Mouse (Mus musculus) T-cell, adult 66 days (primary cell): Measurements from ENCODE around the gene Best1. TPM values are rescaled to one million over a fixed set of nuclear protein-coding genes. Genes with fewer than 3 reads are reported as not detected.

Experiments used
- total RNA-seq, 2 experiments: library from RNA; stranded (reverse); gene quantifications; 3 replicates in 1 of 2; 4 replicates in 1 of 2; pipeline ENCODE4 v1.2.4; 2023

Best1 gene
- not detected for total RNA-seq

GRCm38 (mm10) chr19:10001206-10001969 is at the start of gene Best1, which contains the start of gene Rab3il1:
Gene Best1, minus strand, starts transcription at chr19:10001633.
Gene Rab3il1, plus strand, starts transcription at chr19:10001669.

GRCm38 (mm10) chr19:10041388-10042148 is 40.1 kb upstream of the Best1 start, which contains the start of gene Fads3:
Gene Fads3, plus strand, starts transcription at chr19:10041569.

GRCm38 (mm10) chr19:9980258-9980657 is 21.2 kb downstream of the Best1 start, which contains the start of gene Fth1:
Gene Fth1, plus strand, starts transcription at chr19:9980598.

Other genes with a start within 250 kb of the Best1 start
- not detected for gene Scgb2a2, start 154.1 kb downstream of the Best1 start, total RNA-seq
- gene Incenp, start 102.1 kb downstream of the Best1 start, total RNA-seq, result 10 to 100 TPM; 47.0 to 54.4 TPM
- 100 to 1,000 TPM; 776 to 815 TPM for gene Fth1, start 21.0 kb downstream of the Best1 start, total RNA-seq
- under 1 TPM; 0.41 to 0.64 TPM for gene Rab3il1, start within 50 bp of the Best1 start, total RNA-seq
- gene Fads3, start 39.9 kb upstream of the Best1 start, total RNA-seq, result 1 to 10 TPM in 1 of 2 experiments, under 1 TPM in 1; 0.23 to 2.2 TPM
- gene Fads2, start 100.1 kb upstream of the Best1 start, total RNA-seq, result 1 to 10 TPM in 1 of 2 experiments, under 1 TPM in 1; 0.89 to 1.9 TPM
- 10 to 100 TPM; 21.1 to 21.3 TPM for gene Fads1, start 181.3 kb upstream of the Best1 start, total RNA-seq
- 100 to 1,000 TPM; 113 to 128 TPM for gene Tmem258, start 202.4 kb upstream of the Best1 start, total RNA-seq
- 10 to 100 TPM; 24.3 to 26.6 TPM for gene Fen1, start 202.5 kb upstream of the Best1 start, total RNA-seq
- gene Myrf, start 239.1 kb upstream of the Best1 start, total RNA-seq, result under 1 TPM in 1 of 2 experiments, not detected in 1; 0.12 TPM